Mouse (Mus musculus) C2C12 (cell line): ENCODE results near the gene Ccdc188. TPM values are rescaled to one million over a fixed set of nuclear protein-coding genes. Genes with fewer than 3 reads are reported as not detected.

Experiments used
- H3K27me3 ChIP-seq: one replicate; pipeline ENCODE4 v1.6.1; 2011; ENCODE audit not compliant: control insufficient read depth, insufficient read depth, insufficient read length
- H3K36me3 ChIP-seq: one replicate; pipeline ENCODE4 v1.6.1; 2011; ENCODE audit not compliant: control insufficient read depth, insufficient read depth
- H3K4me3 ChIP-seq: one replicate; pipeline ENCODE4 v1.5.1; 2011; ENCODE audit warnings: mild to moderate bottlenecking, control low read depth; ENCODE audit not compliant: poor library complexity, insufficient read depth, severe bottlenecking
- H3K79me2 ChIP-seq: one replicate; pipeline ENCODE4 v1.6.1; 2011; ENCODE audit not compliant: control insufficient read depth, insufficient read depth
- H3K79me3 ChIP-seq: one replicate; pipeline ENCODE4 v1.6.1; 2011; ENCODE audit warnings: low read depth, control low read depth
- H3ac ChIP-seq: one replicate; pipeline ENCODE3; 2011; ENCODE audit warnings: low read depth; ENCODE audit not compliant: control insufficient read depth, insufficient read length
- CEBPB ChIP-seq: IDR thresholded peaks from one replicate; pipeline ENCODE4 v1.6.1; 2011; ENCODE audit warnings: low read depth, mild to moderate bottlenecking, control low read depth, moderate library complexity
- CTCF ChIP-seq: IDR thresholded peaks from one replicate; pipeline ENCODE4 v1.5.1; 2011; ENCODE audit not compliant: control insufficient read depth, insufficient read depth, insufficient read length
- FOSL1 ChIP-seq: IDR thresholded peaks from one replicate; pipeline ENCODE4 v1.8.0; 2011; ENCODE audit warnings: mild to moderate bottlenecking, low read length; ENCODE audit not compliant: poor library complexity, insufficient read depth, severe bottlenecking
- MAX ChIP-seq: IDR thresholded peaks from one replicate; pipeline ENCODE4 v1.6.1; 2011; ENCODE audit warnings: mild to moderate bottlenecking, control low read depth
- MYOD1 ChIP-seq: IDR thresholded peaks from one replicate; pipeline ENCODE4 v1.6.1; 2011; ENCODE audit warnings: low read depth; ENCODE audit not compliant: control insufficient read depth, insufficient read length
- MYOG ChIP-seq: IDR thresholded peaks from one replicate; pipeline ENCODE4 v1.6.1; 2011; ENCODE audit not compliant: control insufficient read depth, insufficient read length; ENCODE audit errors: extremely low read depth
- USF1 ChIP-seq: IDR thresholded peaks from one replicate; pipeline ENCODE4 v1.6.1; 2011; ENCODE audit warnings: low read depth, mild to moderate bottlenecking, control low read depth, moderate library complexity
- polyA plus RNA-seq: library from polyadenylated mRNA; unstranded; fragments of >200 nt; fragmentation: generic; extraction: Trizol; gene quantifications from one replicate; pipeline ENCODE4 v1.2.1, GENCODE M21; 2012; ENCODE audit warnings: missing spikeins

The Ccdc188 gene
- polyA plus RNA-seq, 1 experiment: 0.04 TPM

GRCm38 (mm10) chr16:18175817-18176541, 41.7 kb upstream of the Ccdc188 start:
- no peak overlapping the region for H3ac ChIP-seq
- no peaks in the 10 kb centered on the region for H3K79me3 ChIP-seq
- H3K79me2 ChIP-seq: no peaks in the 10 kb centered on the region
- H3K27me3 ChIP-seq: peaks cover 44% of the 10 kb centered on the region
- no peak for TF ChIP-seq USF1
- no peak for TF ChIP-seq MYOD1
- no peak for TF ChIP-seq MYOG
- no peak for TF ChIP-seq CEBPB
- no peak for TF ChIP-seq MAX
- no peak for TF ChIP-seq CTCF
- TF ChIP-seq FOSL1: no peak
- H3K4me3 ChIP-seq: no peak overlapping the region
- no peaks in the 10 kb centered on the region for H3K36me3 ChIP-seq

- TF ChIP-seq FOSL1: no peak
- peak; percentile 15 for TF ChIP-seq CTCF
- H3ac ChIP-seq: no peak overlapping the region
- H3K27me3 ChIP-seq: peaks cover 42% of the 10 kb centered on the region
- H3K36me3 ChIP-seq: no peaks in the 10 kb centered on the region
- no peaks in the 10 kb centered on the region for H3K79me2 ChIP-seq
- no peaks in the 10 kb centered on the region for H3K79me3 ChIP-seq
- H3K4me3 ChIP-seq: no peak overlapping the region
Observed at GRCm38 (mm10) chr16:18176758-18177157, 40.9 kb upstream of the Ccdc188 start.

DNA sequence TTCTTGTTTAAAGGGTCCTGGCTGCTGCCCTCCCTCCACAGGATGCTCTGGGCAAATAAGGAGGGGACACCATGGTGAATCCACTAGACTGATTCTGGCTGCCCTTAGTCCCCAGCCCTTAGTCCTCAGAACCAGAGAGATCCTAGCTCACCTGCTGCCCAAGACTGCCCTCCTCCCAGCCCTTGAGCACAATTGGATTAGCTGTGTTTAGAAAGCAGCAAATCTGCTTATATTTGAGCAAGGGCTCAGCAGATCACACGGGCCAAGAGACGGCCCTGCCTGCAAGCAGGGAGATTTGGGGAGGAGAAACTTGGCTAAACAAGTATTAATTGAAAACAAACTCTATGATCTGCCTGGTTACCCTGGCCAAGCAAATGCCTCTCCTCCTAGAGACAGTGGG, 38.1 kb upstream of the Ccdc188 start:
- Histone ChIP-seq H3K4me3 (no peak overlapping the region), H3K79me3 (no peaks in the 10 kb centered on the region), H3K79me2 (no peaks in the 10 kb centered on the region), H3ac (no peak overlapping the region), H3K36me3 (no peaks in the 10 kb centered on the region), H3K27me3 (peaks cover 36% of the 10 kb centered on the region)
- TF ChIP-seq FOSL1: no peak
- no peak for TF ChIP-seq MYOG
- TF ChIP-seq CEBPB: no peak
- TF ChIP-seq USF1: no peak
- no peak for TF ChIP-seq MAX
- no peak for TF ChIP-seq CTCF
- no peak for TF ChIP-seq MYOD1

GRCm38 (mm10) chr16:18181398-18181797, 36.3 kb upstream of the Ccdc188 start:
- Histone ChIP-seq H3ac (no peak overlapping the region), H3K27me3 (peaks cover 26% of the 10 kb centered on the region), H3K79me3 (no peaks in the 10 kb centered on the region), H3K79me2 (no peaks in the 10 kb centered on the region), H3K4me3 (no peak overlapping the region), H3K36me3 (no peaks in the 10 kb centered on the region)
- TF ChIP-seq FOSL1 (no peak), USF1 (no peak)

- no peak overlapping the region for H3K4me3 ChIP-seq
- no peaks in the 10 kb centered on the region for H3K79me2 ChIP-seq
- H3ac ChIP-seq: no peak overlapping the region
- no peaks in the 10 kb centered on the region for H3K79me3 ChIP-seq
- TF ChIP-seq CEBPB: no peak
- peak; percentile 70 for TF ChIP-seq USF1
- peak; percentile 36 for TF ChIP-seq MAX
- peaks cover 13% of the 10 kb centered on the region for H3K27me3 ChIP-seq
- H3K36me3 ChIP-seq: no peaks in the 10 kb centered on the region
Observed at GRCm38 (mm10) chr16:18182766-18183165, 34.9 kb upstream of the Ccdc188 start.

- Histone ChIP-seq H3K27me3 (no peaks in the 10 kb centered on the region), H3K79me3 (no peaks in the 10 kb centered on the region), H3K36me3 (no peaks in the 10 kb centered on the region), H3K4me3 (no peak overlapping the region), H3ac (no peak overlapping the region), H3K79me2 (no peaks in the 10 kb centered on the region)
- TF ChIP-seq CTCF (no peak), MAX (no peak), USF1 (no peak), MYOD1 (no peak), CEBPB (no peak), MYOG (no peak), FOSL1 (no peak)
Observed at GRCm38 (mm10) chr16:18185715-18186449, 31.8 kb upstream of the Ccdc188 start.
